Mouse (Mus musculus) heart, embryonic 11.5 days (tissue): ENCODE data around the gene Rdx. TPM values are rescaled to one million over a fixed set of nuclear protein-coding genes. Genes with fewer than 3 reads are reported as not detected.
A peak's percentile ranks its signal among the peaks of the same experiment; 100 is the strongest.

ENCODE experiments used
- ATAC-seq: fragments of 200-750 bp; cut with Nextera tagmentation; replicated peaks from 2 replicates; pipeline ENCODE4 v1.8.0; 2017; ENCODE audit warnings: moderate library complexity; ENCODE audit not compliant: insufficient number of reproducible peaks, low FRiP score, low TSS enrichment
- H3K27ac ChIP-seq: fragments of 300-500 bp; sonication (generic); 2 replicates; pipeline ENCODE4 v1.5.1; 2014; ENCODE audit warnings: mild to moderate bottlenecking, low read depth, low read length
- H3K27me3 ChIP-seq: fragments of 300-500 bp; sonication (generic); 2 replicates; pipeline ENCODE4 v1.6.1; 2014; ENCODE audit warnings: mild to moderate bottlenecking, low read length, mixed read lengths; ENCODE audit not compliant: control insufficient read depth, insufficient read depth
- H3K36me3 ChIP-seq: fragments of 300-500 bp; sonication (generic); 2 replicates; pipeline ENCODE4 v1.6.1; 2014; ENCODE audit warnings: mild to moderate bottlenecking, low read length, moderate library complexity, mixed read lengths; ENCODE audit not compliant: control insufficient read depth, insufficient read depth
- H3K4me1 ChIP-seq: fragments of 300-500 bp; sonication (generic); 2 replicates; pipeline ENCODE4 v1.6.1; 2014; ENCODE audit warnings: low read length; ENCODE audit not compliant: control insufficient read depth, insufficient read depth
- H3K4me2 ChIP-seq: fragments of 300-500 bp; sonication (generic); 2 replicates; pipeline ENCODE4 v1.6.1; 2014; ENCODE audit warnings: mild to moderate bottlenecking, moderate library complexity
- H3K4me3 ChIP-seq: fragments of 300-500 bp; sonication (generic); 2 replicates; pipeline ENCODE4 v1.5.1; 2014; ENCODE audit warnings: low read depth, low read length
- H3K9ac ChIP-seq: fragments of 300-500 bp; sonication (generic); 2 replicates; pipeline ENCODE4 v1.6.1; 2014; ENCODE audit warnings: mild to moderate bottlenecking, low read depth, low read length, moderate library complexity
- H3K9me3 ChIP-seq: fragments of 300-500 bp; sonication (generic); replicated peaks from 2 replicates; pipeline ENCODE4 v1.6.1; 2016; ENCODE audit warnings: low read length; ENCODE audit not compliant: control insufficient read depth
- WGBS: fragments of 180-500 bp; shearing (Covaris S2); extraction: QIAGEN DNeasy Blood & Tissue Kit; methylation state at CpG from one replicate; pipeline ENCODE4 v1.1.7; 2014; ENCODE audit not compliant: insufficient replicate concordance; 5-methylcytosine and 5-hydroxymethylcytosine counted together
- polyA plus RNA-seq: library from polyadenylated mRNA; unstranded; fragments of >200 nt; fragmentation: Nextera tagmentation; extraction: Ambion mirVana; gene quantifications from 2 replicates; pipeline ENCODE4 v1.2.1, GENCODE M21; 2014

The Rdx gene
- polyA plus RNA-seq, 1 experiment from 2014 or later: 213 TPM

DNA sequence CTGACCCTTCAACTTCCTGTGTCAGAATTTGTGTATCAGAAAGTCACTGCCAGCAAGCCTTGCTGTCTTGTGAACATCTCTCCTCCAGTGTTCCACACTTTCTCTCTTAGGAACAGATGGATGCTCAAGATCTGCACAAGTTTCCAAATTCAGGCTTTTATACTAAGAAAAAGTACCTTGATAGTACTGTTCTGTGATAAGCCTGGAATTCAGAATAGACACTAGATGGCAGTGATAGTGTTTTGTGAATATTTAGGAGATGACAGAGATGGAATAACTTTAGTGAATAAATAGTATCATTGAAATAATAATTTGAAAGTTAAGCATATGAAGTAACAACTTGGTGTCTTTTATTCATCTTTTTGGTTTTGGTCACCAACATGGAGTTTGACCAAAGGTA is 25.2 kb downstream of the Rdx start:
- H3K4me1 ChIP-seq: no peaks in the 10 kb centered on the region
- peaks cover 23% of the 10 kb centered on the region for H3K36me3 ChIP-seq
- no peak overlapping the region for H3K4me2 ChIP-seq
- no peak overlapping the region for H3K9ac ChIP-seq
- H3K27me3 ChIP-seq: no peaks in the 10 kb centered on the region
- no peaks in the 10 kb centered on the region for H3K9me3 ChIP-seq
- no peak overlapping the region for H3K4me3 ChIP-seq
- no peak overlapping the region for H3K27ac ChIP-seq
- ATAC-seq: no peak

DNA sequence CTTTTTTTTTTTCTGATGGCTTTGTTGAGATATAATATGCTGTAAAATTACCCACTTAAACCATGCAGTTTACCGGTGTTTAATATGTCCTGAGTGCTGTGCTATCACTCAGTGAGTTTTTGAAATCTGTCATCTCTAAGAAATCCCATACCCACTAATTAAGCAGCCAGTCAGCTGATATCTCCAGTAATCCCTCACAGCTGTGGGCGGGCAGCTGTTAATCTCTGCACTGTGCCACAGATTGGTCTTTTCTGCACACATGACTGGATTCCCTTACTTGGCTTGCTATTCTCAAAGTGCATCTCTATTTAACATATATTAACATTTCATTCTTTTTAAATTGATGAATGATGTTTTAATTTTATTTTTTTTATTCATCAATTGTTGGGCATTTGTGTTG is 29.1 kb downstream of the Rdx start:
- Histone ChIP-seq H3K4me3 (no peak overlapping the region), H3K4me2 (no peak overlapping the region), H3K36me3 (peaks cover 27% of the 10 kb centered on the region), H3K9me3 (no peaks in the 10 kb centered on the region), H3K27ac (no peak overlapping the region), H3K4me1 (no peaks in the 10 kb centered on the region), H3K27me3 (no peaks in the 10 kb centered on the region), H3K9ac (no peak overlapping the region)
- no peak for ATAC-seq
- 77% methylated on average over 2 of the region's 2 CpGs for WGBS

DNA sequence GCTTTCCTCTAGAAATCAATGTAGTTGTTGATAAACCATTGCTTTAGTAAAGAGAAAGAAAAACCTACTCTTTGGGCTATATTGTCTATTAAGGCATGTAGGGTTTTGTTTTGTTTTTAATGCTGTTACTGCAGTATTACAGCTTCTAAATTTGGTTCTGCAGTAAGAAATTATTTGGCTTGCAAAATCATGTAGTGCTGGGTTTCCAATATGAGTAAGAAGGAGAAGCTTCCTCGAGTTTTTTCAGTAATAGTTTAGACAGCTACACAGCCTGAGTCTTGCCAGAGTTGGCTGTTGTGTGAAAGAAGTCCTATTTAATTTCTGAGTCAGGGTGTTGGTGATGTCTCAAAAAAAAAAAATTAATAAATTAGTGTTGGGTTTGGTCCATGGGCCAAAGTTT is 30.7 kb downstream of the Rdx start:
- no peak overlapping the region for H3K27ac ChIP-seq
- H3K27me3 ChIP-seq: no peaks in the 10 kb centered on the region

DNA sequence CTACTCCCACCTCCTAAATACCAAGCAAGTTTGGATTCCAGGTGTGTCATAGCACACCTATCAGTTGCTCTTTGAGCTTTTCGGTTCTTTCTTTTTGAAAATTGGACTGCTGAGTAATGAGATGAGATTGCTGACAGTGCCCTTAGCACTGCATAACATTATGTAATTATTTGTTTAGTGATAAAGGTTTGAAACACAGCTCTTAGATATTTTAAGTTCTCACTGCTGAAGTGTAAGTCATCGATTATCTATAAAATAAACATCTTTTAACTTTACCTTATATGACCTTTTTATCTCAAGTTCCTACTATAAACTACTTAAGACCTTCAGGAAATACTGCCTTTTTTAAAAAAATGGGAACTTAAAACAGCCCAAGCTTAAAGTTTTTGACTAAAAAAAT is 35.0 kb downstream of the Rdx start:
- WGBS: 64% methylated on average over 2 of the region's 2 CpGs
- Histone ChIP-seq H3K4me3 (no peak overlapping the region), H3K4me1 (no peaks in the 10 kb centered on the region), H3K36me3 (peaks cover 16% of the 10 kb centered on the region), H3K27ac (no peak overlapping the region), H3K9me3 (no peaks in the 10 kb centered on the region), H3K27me3 (no peaks in the 10 kb centered on the region), H3K9ac (no peak overlapping the region), H3K4me2 (no peak overlapping the region)
- no peak for ATAC-seq

More for the DNA sequence above, 30.7 kb downstream of the Rdx start:
- Histone ChIP-seq H3K4me3 (no peak overlapping the region), H3K36me3 (peaks cover 27% of the 10 kb centered on the region), H3K9ac (no peak overlapping the region), H3K4me2 (no peak overlapping the region), H3K4me1 (no peaks in the 10 kb centered on the region), H3K9me3 (no peaks in the 10 kb centered on the region)
- no peak for ATAC-seq
- WGBS: 84% methylated on average over 1 of the region's 1 CpGs

DNA sequence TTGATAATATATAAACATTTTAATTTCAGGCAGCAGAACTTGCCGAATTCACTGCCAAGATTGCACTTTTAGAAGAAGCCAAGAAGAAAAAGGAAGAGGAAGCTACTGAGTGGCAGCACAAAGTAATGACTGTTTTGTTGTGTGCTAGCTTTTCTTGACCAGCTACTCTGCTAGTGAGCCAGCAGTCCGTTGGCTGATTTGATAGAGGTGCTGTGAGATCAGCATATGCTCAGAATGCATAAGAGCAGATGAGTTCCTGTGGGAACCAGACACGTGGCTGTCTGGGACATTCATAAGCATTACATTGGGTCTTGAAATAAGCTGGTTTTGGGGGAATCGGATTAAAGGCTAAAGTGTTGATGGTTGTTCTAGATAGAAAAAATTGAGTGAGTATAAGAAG is 35.4 kb downstream of the Rdx start:
- ATAC-seq: no peak
- Histone ChIP-seq H3K9ac (no peak overlapping the region), H3K9me3 (no peaks in the 10 kb centered on the region), H3K27me3 (no peaks in the 10 kb centered on the region), H3K4me2 (no peak overlapping the region), H3K36me3 (peaks cover 19% of the 10 kb centered on the region), H3K4me3 (no peak overlapping the region), H3K27ac (no peak overlapping the region), H3K4me1 (no peaks in the 10 kb centered on the region)
- WGBS: 83% methylated on average over 4 of the region's 4 CpGs

DNA sequence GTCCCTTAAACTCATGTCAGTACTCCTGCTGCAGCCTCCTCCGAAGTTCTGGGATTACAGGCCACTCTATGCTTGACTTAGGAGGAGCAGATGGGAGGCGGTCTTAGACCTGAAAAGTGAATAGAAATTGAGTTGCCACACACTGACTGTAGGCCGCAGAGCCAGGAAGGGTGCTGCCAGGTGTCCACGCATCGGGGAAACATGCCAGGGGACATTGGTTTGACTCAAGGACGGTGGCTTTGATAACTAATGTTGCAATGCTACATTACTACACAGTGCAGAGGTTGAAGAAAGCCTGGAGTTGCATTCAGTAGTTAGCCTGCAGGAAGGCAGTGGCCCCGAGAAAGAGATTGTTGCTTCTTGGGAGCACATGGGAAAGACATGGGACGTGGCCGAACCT is 44.8 kb downstream of the Rdx start:
- no peak overlapping the region for H3K27ac ChIP-seq
- no peaks in the 10 kb centered on the region for H3K9me3 ChIP-seq
- H3K36me3 ChIP-seq: peaks cover 8% of the 10 kb centered on the region
- no peak overlapping the region for H3K4me2 ChIP-seq
- H3K4me3 ChIP-seq: no peak overlapping the region
- no peak overlapping the region for H3K9ac ChIP-seq
- H3K4me1 ChIP-seq: peaks cover 26% of the 10 kb centered on the region
- no peak for ATAC-seq
- H3K27me3 ChIP-seq: no peaks in the 10 kb centered on the region
- 88% methylated on average over 9 of the region's 9 CpGs for WGBS

DNA sequence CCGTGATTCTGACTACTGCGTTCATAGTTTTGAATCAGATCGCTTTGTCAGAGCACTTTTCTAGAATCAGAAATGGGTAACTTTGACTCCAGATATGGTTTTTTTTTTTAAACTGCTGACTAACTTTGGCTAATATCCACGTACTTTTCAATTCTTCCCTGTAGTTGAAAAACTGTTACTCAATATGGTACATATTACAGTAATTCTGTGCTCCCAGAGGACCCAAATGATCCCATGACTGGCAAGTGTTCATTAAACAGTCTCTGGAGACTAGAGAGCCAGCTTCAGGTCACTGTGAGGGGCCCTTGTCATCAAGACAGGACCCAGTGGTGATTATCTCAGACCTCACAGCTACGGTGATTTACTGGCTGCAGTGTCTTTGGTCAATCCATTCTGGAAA is 45.3 kb downstream of the Rdx start:
- Histone ChIP-seq H3K4me3 (no peak overlapping the region), H3K4me1 (peaks cover 26% of the 10 kb centered on the region), H3K9me3 (no peaks in the 10 kb centered on the region), H3K4me2 (no peak overlapping the region), H3K36me3 (peaks cover 4% of the 10 kb centered on the region), H3K9ac (no peak overlapping the region), H3K27ac (no peak overlapping the region), H3K27me3 (no peaks in the 10 kb centered on the region)
- no peak for ATAC-seq
- 75% methylated on average over 5 of the region's 5 CpGs for WGBS

DNA sequence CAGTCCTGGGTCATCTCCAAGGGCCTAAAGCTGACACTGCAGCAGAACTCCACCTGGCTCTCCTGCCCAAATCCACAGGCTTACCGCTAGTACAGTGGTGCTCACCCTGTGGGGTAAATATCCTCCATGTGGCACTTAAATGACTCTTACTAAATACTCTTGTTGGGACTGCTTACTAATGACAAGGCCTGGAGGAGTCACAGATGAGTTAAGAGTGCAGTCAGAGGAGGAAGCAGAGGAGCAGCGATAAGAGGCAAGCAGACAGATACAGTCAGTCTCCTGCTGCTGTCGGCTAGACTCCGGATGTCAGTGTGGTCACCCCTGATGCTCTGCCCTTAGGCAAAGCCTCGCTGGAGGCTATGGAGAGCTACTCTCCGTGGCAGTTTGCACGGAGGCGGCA is 46.1 kb downstream of the Rdx start:
- no peaks in the 10 kb centered on the region for H3K27me3 ChIP-seq
- no peaks in the 10 kb centered on the region; the same call in 1 of the 2 replicates for H3K36me3 ChIP-seq
- no peaks in the 10 kb centered on the region for H3K9me3 ChIP-seq
- 18% methylated on average over 8 of the region's 8 CpGs for WGBS
- peaks cover 26% of the 10 kb centered on the region for H3K4me1 ChIP-seq
- H3K9ac ChIP-seq: no peak overlapping the region
- ATAC-seq: peak; percentile 66; the same call in 1 of the 2 replicates
- no peak overlapping the region for H3K4me3 ChIP-seq
- peak overlapping the region; percentile 37; the same call in 1 of the 2 replicates for H3K27ac ChIP-seq
- peak overlapping the region; percentile 11; the same call in 1 of the 2 replicates for H3K4me2 ChIP-seq

DNA sequence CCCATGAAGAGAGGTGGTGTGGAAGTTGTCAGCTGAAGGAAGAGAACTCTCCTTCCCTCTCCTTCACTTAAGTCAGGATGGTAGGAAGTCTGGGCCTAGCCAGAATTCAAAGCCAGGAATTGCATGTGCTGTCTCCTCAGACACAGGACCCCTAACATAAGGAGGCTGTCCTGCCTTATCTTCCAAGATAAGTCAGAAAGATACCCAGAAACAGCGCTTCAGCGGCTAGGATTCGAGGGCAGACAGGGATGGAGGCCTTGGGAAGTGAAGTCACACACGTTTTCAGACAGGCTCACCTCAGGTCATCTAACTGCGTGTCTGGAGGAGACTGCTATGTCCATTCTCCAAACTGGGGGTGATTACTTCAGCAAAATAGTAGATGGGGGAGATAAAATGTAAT is 47.0 kb downstream of the Rdx start:
- no peak overlapping the region for H3K9ac ChIP-seq
- no peak overlapping the region for H3K27ac ChIP-seq
- no peaks in the 10 kb centered on the region for H3K9me3 ChIP-seq
- no peaks in the 10 kb centered on the region for H3K36me3 ChIP-seq
- peaks cover 26% of the 10 kb centered on the region for H3K4me1 ChIP-seq
- ATAC-seq: no peak
- 22% methylated on average over 5 of the region's 5 CpGs for WGBS
- H3K4me2 ChIP-seq: no peak overlapping the region
- no peak overlapping the region for H3K4me3 ChIP-seq
- H3K27me3 ChIP-seq: no peaks in the 10 kb centered on the region
